Mouse (Mus musculus) myocyte (in vitro differentiated cells): ENCODE data around the gene Aldh1l1.

Experiments used
- CEBPB ChIP-seq: IDR thresholded peaks from 2 replicates; pipeline ENCODE4 v1.6.1; 2011; ENCODE audit warnings: mild to moderate bottlenecking, moderate library complexity; ENCODE audit not compliant: poor library complexity, insufficient read depth, severe bottlenecking
- E2F4 ChIP-seq: IDR thresholded peaks from one replicate; pipeline ENCODE4 v1.6.1; 2011; ENCODE audit warnings: mild to moderate bottlenecking, control low read depth, moderate library complexity; ENCODE audit not compliant: insufficient read depth
- MAX ChIP-seq: IDR thresholded peaks from one replicate; pipeline ENCODE4 v1.6.1; 2011; ENCODE audit warnings: low read depth, mild to moderate bottlenecking, control low read depth
- MYOD1 ChIP-seq, 3 experiments: IDR thresholded peaks; one replicate each; pipeline ENCODE4 v1.6.1; 2011; ENCODE audit warnings: control low read depth in 2 of 3, low read depth in 2 of 3, mild to moderate bottlenecking in 2 of 3, moderate library complexity in 1 of 3; ENCODE audit not compliant: insufficient read length in 2 of 3, control insufficient read depth in 1 of 3
- MYOG ChIP-seq, 3 experiments: IDR thresholded peaks; one replicate each; pipeline ENCODE4 v1.6.1; 2011; ENCODE audit warnings: control low read depth in 2 of 3, low read depth in 2 of 3, mild to moderate bottlenecking in 2 of 3; ENCODE audit not compliant: insufficient read length in 2 of 3, control insufficient read depth in 1 of 3, insufficient read depth in 1 of 3
- POLR2A ChIP-seq: IDR thresholded peaks from one replicate; pipeline ENCODE4 v1.6.1; 2011; ENCODE audit warnings: low read depth, mild to moderate bottlenecking, control low read depth, moderate library complexity; ENCODE audit not compliant: insufficient read length
- POLR2AphosphoS2 ChIP-seq: IDR thresholded peaks from one replicate; pipeline ENCODE4 v1.6.1; 2011; ENCODE audit warnings: low read depth, control low read depth; ENCODE audit not compliant: insufficient read length
- REST ChIP-seq: IDR thresholded peaks from one replicate; pipeline ENCODE4 v1.6.1; 2011; ENCODE audit warnings: mild to moderate bottlenecking, control low read depth, moderate library complexity; ENCODE audit not compliant: insufficient read depth, insufficient read length
- SRF ChIP-seq: IDR thresholded peaks from one replicate; pipeline ENCODE4 v1.6.1; 2011; ENCODE audit warnings: low read depth; ENCODE audit not compliant: control insufficient read depth, insufficient read length
- TCF12 ChIP-seq: IDR thresholded peaks from one replicate; pipeline ENCODE4 v1.6.1; 2011; ENCODE audit warnings: mild to moderate bottlenecking, control low read depth; ENCODE audit not compliant: poor library complexity, insufficient read depth, severe bottlenecking
- TCF3 ChIP-seq: IDR thresholded peaks from one replicate; pipeline ENCODE4 v1.6.1; 2011; ENCODE audit warnings: low read depth, control low read depth; ENCODE audit not compliant: insufficient read length
- USF1 ChIP-seq: IDR thresholded peaks from one replicate; pipeline ENCODE4 v1.6.1; 2011; ENCODE audit warnings: low read depth, mild to moderate bottlenecking, control low read depth, moderate library complexity

DNA sequence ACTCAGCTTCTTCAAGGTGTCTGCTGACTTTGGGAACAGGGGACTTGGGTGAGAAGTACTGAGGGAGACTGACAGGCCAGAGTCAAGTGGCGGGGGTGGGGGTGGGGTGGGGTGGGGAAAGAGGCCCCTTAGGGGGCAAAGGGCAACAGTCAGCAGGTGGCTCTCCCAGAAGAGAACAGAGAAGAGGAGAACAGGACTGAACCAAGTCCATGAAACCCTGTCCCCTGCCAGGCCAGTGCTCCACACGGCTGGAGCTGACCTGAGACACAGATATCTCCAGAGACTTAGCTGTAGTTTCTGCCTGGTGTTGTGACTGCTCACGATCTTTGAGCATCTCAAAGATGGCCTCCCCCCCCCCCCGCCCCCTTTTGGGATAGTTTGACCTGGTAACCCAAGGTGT is 163.1 kb downstream of the Aldh1l1 start:
- TF ChIP-seq POLR2A: no peak
- no peak for TF ChIP-seq USF1
- no peak for TF ChIP-seq MYOD1 (IDR thresholded peaks at IDR 0.05; ENCODE audit: control insufficient read depth in 1 of 3, insufficient read length in 2 of 3, low read depth in 2 of 3)
- no peak for TF ChIP-seq TCF12
- no peak for TF ChIP-seq POLR2AphosphoS2
- no peak for TF ChIP-seq MYOG (IDR thresholded peaks at IDR 0.05; ENCODE audit: control insufficient read depth in 1 of 3, insufficient read depth in 1 of 3, insufficient read length in 2 of 3, low read depth in 2 of 3)
- no peak for TF ChIP-seq CEBPB
- TF ChIP-seq MAX: no peak
- TF ChIP-seq E2F4: no peak
- TF ChIP-seq TCF3: no peak
- no peak for TF ChIP-seq REST
- no peak for TF ChIP-seq SRF
